In the genomic region with DNA sequence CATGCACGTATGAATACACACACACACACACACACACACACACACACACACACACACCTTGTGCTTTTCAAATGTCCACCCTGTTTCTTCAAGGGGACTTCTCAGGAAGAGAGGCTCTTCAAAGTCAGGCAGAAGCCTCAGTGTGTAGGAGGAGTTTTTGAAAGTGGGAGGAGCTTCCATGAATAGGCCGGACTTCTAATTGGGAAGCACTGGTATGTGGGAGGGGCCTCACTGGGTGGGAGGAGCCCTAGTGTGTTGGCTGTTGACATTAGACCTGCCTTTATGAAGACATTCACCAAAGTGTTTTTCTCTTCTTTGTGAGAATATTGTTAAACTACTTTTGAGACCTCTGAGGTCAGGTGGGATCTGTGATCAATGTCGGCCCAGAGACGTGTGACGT, we compare ENCODE assay signal across 13 mouse cellular contexts.
"Had no signal": no experiment of that assay in that cellular context is flagged by ENCODE, and none has a peak within 500 bp of the region (broad histone marks: within the 10 kb centered on the region; RNA-seq: fewer than 3 reads in every experiment).

No protein-coding gene starts in this region.

- DNase-seq: lung, adult 18-20 months; lung, embryonic 14.5 days; lung, postnatal 10 days; lung, postnatal 4 days; midbrain, embryonic 14.5 days; retina, postnatal 1 day; right cerebral cortex, adult 18-20 months; right cerebral cortex, postnatal 25 days; right cerebral cortex, postnatal 4 days; spleen, adult 18-20 months; thymus, adult 18-20 months; thymus, postnatal 14 days; thymus, postnatal 36 days had no signal
